Mouse (Mus musculus) liver, embryonic 12.5 days (tissue): ENCODE results near the gene Ifnar2. TPM values are rescaled to one million over a fixed set of nuclear protein-coding genes. Genes with fewer than 3 reads are reported as not detected.
A peak's percentile ranks its signal among the peaks of the same experiment; 100 is the strongest.

ENCODE experiments used
- ATAC-seq: fragments of 200-750 bp; cut with Nextera tagmentation; 2 replicates; pipeline ENCODE4 v1.8.0; 2017; ENCODE audit warnings: moderate number of reproducible peaks, mild to moderate bottlenecking, moderate library complexity
- H3K27ac ChIP-seq: fragments of 300-500 bp; sonication (generic); 2 replicates; pipeline ENCODE4 v1.5.1; 2016; ENCODE audit warnings: mild to moderate bottlenecking
- H3K27me3 ChIP-seq: fragments of 300-500 bp; sonication (generic); replicated peaks from 2 replicates; pipeline ENCODE4 v1.6.1; 2016; ENCODE audit warnings: mild to moderate bottlenecking, moderate library complexity
- H3K36me3 ChIP-seq: fragments of 300-500 bp; sonication (generic); 2 replicates; pipeline ENCODE4 v1.6.1; 2016; ENCODE audit warnings: mild to moderate bottlenecking, moderate library complexity
- H3K4me1 ChIP-seq: fragments of 300-500 bp; sonication (generic); 2 replicates; pipeline ENCODE4 v1.6.1; 2016
- H3K4me2 ChIP-seq: fragments of 300-500 bp; sonication (generic); 2 replicates; pipeline ENCODE4 v1.6.1; 2016; ENCODE audit warnings: mild to moderate bottlenecking, moderate library complexity
- H3K4me3 ChIP-seq: fragments of 300-500 bp; sonication (generic); 2 replicates; pipeline ENCODE4 v1.5.1; 2016; ENCODE audit warnings: mild to moderate bottlenecking, moderate library complexity
- H3K9ac ChIP-seq: fragments of 300-500 bp; sonication (generic); 2 replicates; pipeline ENCODE4 v1.6.1; 2016; ENCODE audit warnings: mild to moderate bottlenecking, moderate library complexity
- H3K9me3 ChIP-seq: fragments of 300-500 bp; sonication (generic); replicated peaks from 2 replicates; pipeline ENCODE4 v1.6.1; 2016; ENCODE audit warnings: mild to moderate bottlenecking, moderate library complexity
- WGBS: fragments of 180-500 bp; shearing (Covaris S2); methylation state at CpG from one replicate; pipeline ENCODE4 v1.1.7; 2016; ENCODE audit not compliant: insufficient replicate concordance; 5-methylcytosine and 5-hydroxymethylcytosine counted together
- polyA plus RNA-seq: library from polyadenylated mRNA; unstranded; fragments of >200 nt; fragmentation: Nextera tagmentation; extraction: Ambion mirVana; gene quantifications from 2 replicates; pipeline ENCODE4 v1.2.1, GENCODE M21; 2016

Ifnar2 gene
- polyA plus RNA-seq, 1 experiment from 2014 or later: 63.5 TPM

DNA sequence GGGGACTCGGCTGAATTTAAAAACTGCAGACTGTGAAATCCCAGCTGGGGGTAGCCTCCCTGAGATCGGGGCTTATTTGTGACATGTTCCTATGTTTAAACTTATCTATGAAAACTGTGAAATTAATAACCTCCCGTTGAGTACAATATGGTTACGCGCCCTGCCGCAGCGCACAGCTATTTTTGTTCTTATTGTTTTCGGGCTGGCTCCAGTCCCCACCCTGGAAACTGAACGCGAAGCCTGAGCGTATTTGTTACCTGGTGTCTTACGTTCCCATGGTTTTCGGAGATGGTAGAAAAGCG is 24.4 kb upstream of the Ifnar2 start:
- WGBS: 82% methylated on average over 14 of the region's 14 CpGs
- no peak overlapping the region for H3K4me2 ChIP-seq
- H3K27ac ChIP-seq: no peak overlapping the region
- ATAC-seq: no peak
- peaks cover 15% of the 10 kb centered on the region; the same call in 1 of the 2 replicates for H3K27me3 ChIP-seq
- H3K36me3 ChIP-seq: no peaks in the 10 kb centered on the region
- H3K9me3 ChIP-seq: no peaks in the 10 kb centered on the region
- H3K4me3 ChIP-seq: no peak overlapping the region
- H3K4me1 ChIP-seq: peaks cover 15% of the 10 kb centered on the region
- no peak overlapping the region for H3K9ac ChIP-seq

DNA sequence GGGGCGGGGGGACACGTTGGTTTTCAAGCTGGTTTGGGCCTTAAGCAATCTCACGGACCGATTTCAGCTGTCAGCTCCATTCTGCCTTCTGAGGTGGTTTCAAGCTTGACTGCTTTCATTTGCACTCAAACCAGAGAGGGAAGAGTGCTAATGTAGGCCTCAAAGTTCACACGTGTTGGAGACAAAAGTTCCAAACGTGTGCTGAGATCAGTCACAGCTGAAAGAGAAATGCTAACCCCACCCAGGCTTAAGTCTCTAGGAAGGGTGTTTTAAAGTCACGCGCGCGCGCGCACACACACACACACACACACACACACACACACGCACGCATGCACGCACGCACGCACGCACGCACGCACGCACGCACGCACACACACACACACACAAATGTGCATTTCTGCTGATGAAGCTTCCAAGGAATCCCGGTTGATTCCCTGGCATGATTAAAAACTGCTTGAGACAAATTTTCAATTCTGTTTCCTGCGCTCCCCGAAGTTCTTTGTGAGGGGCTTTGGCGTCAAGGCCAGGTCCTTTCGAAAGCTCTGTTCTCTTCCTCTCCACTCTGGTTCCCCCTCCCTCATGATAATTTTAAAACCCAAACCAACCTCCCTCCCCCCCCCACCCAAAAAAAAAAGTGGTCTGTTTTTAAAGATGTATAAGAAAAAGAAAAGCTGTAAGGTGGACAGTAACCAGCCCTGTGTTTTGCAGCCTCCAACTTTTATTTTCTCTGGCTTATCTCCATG is 23.8 kb upstream of the Ifnar2 start:
- no peak overlapping the region for H3K4me3 ChIP-seq
- peaks cover 15% of the 10 kb centered on the region; the same call in 1 of the 2 replicates for H3K27me3 ChIP-seq
- H3K4me2 ChIP-seq: no peak overlapping the region
- H3K36me3 ChIP-seq: no peaks in the 10 kb centered on the region
- 80% methylated on average over 28 of the region's 28 CpGs for WGBS
- no peak overlapping the region for H3K9ac ChIP-seq
- H3K9me3 ChIP-seq: no peaks in the 10 kb centered on the region
- H3K27ac ChIP-seq: no peak overlapping the region
- no peak for ATAC-seq
- peaks cover 21% of the 10 kb centered on the region for H3K4me1 ChIP-seq

DNA sequence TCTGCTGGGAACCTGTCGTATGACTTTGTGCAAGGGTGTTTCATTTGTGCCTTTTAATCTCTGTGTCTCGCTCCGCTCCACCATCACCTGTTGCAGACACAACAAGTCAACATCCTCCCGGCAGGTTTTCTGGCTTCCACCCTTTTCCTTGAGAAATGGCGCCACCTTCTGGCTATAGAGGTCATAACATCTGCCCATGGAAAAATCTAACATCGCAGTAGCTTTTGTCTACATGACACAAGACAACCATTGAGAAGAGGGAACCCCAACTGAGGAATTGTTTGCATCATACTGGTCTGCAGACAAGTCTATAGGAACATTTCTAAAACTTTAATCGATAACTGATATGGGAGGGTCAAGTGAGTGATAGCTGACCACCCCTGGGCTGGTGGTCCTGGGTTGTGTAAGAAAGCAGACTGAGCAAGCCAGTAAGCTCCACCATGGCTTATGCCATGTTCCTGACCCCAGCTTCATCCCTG is 20.5 kb upstream of the Ifnar2 start:
- peak; percentile 10 for ATAC-seq
- Histone ChIP-seq H3K27me3 (peaks cover 7% of the 10 kb centered on the region; the same call in 1 of the 2 replicates), H3K36me3 (no peaks in the 10 kb centered on the region), H3K9ac (peak overlapping the region; percentile 62), H3K4me2 (peak overlapping the region; percentile 66), H3K4me3 (peak overlapping the region; percentile 16), H3K9me3 (no peaks in the 10 kb centered on the region), H3K27ac (peak overlapping the region; percentile 95), H3K4me1 (peaks cover 40% of the 10 kb centered on the region)
- WGBS: 7% methylated on average over 7 of the region's 7 CpGs

DNA sequence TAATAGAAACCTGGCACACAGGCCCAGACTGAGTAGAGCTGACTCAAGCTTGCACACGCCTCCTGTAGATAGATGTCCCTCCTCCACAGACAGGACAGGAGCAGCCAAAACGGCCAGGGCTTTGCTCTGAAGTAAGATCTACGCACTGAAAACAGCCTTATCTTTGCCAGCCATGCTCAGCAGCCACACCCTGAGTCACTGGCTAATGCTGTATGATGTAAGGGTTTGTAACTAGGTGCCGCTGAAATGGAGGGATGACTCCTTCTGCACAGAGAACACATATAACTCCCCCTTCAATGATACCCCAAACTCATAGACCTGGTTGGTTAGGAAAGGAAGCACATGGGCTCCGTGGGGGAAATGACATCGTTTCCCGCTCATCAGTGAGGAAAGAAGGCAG is 19.8 kb upstream of the Ifnar2 start:
- WGBS: 17% methylated on average over 7 of the region's 7 CpGs
- H3K9ac ChIP-seq: peak overlapping the region; percentile 68
- peak overlapping the region; percentile 95 for H3K27ac ChIP-seq
- peaks cover 7% of the 10 kb centered on the region; the same call in 1 of the 2 replicates for H3K27me3 ChIP-seq
- peak overlapping the region; percentile 66 for H3K4me2 ChIP-seq
- peak overlapping the region; percentile 35 for H3K4me3 ChIP-seq
- H3K4me1 ChIP-seq: peaks cover 42% of the 10 kb centered on the region
- no peaks in the 10 kb centered on the region for H3K9me3 ChIP-seq
- H3K36me3 ChIP-seq: no peaks in the 10 kb centered on the region
- peak; percentile 97 for ATAC-seq

DNA sequence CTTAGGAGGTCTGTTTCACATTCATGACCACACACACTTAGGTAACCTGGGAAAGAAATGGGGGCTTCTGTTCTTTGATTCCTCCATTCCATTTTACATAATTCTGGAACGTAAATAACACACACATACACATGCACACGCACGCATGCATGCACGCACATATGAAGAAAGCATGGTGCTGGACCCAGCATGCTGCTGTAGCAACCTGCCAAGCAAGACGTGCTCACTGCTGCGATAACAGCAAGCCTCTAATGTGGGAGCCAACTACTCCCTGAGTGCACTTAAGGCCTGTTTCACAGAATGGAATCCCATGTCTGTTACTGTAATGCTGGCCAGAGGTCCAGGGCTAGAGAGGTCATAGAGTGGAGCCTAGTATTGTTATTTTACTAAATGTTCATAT is 19.4 kb upstream of the Ifnar2 start:
- Histone ChIP-seq H3K9me3 (no peaks in the 10 kb centered on the region), H3K27ac (peak overlapping the region; percentile 95), H3K4me1 (peaks cover 42% of the 10 kb centered on the region), H3K4me3 (peak overlapping the region; percentile 35), H3K27me3 (peaks cover 7% of the 10 kb centered on the region; the same call in 1 of the 2 replicates), H3K9ac (peak overlapping the region; percentile 68), H3K36me3 (no peaks in the 10 kb centered on the region), H3K4me2 (peak overlapping the region; percentile 66)
- WGBS: 60% methylated on average over 6 of the region's 6 CpGs
- peak; percentile 73 for ATAC-seq

DNA sequence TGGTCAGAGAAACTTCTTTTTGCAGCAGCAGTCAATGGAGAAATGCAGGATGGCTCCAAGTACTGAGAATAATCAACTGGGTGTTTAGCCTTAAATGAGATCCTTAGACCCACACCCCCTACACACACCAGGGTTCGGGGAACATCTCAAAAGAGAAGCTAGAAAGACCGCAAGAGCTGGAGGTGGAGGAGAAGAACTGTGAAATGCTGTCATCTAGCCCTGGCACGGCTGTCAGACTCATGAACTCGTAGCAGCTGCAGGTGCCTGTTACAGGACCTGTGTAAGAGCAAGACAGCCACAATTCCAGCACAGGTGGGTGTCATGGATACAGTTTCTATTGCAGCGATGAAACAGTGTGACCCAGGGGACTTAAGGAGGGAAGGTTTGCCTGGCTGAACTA is 18.9 kb upstream of the Ifnar2 start:
- H3K27me3 ChIP-seq: peaks cover 7% of the 10 kb centered on the region; the same call in 1 of the 2 replicates
- H3K36me3 ChIP-seq: no peaks in the 10 kb centered on the region
- peaks cover 44% of the 10 kb centered on the region for H3K4me1 ChIP-seq
- no peak overlapping the region for H3K4me3 ChIP-seq
- H3K4me2 ChIP-seq: peak overlapping the region; percentile 66; the same call in 1 of the 2 replicates
- WGBS: 73% methylated on average over 5 of the region's 5 CpGs
- H3K9ac ChIP-seq: peak overlapping the region; percentile 68
- H3K9me3 ChIP-seq: no peaks in the 10 kb centered on the region
- no peak for ATAC-seq
- H3K27ac ChIP-seq: peak overlapping the region; percentile 95

DNA sequence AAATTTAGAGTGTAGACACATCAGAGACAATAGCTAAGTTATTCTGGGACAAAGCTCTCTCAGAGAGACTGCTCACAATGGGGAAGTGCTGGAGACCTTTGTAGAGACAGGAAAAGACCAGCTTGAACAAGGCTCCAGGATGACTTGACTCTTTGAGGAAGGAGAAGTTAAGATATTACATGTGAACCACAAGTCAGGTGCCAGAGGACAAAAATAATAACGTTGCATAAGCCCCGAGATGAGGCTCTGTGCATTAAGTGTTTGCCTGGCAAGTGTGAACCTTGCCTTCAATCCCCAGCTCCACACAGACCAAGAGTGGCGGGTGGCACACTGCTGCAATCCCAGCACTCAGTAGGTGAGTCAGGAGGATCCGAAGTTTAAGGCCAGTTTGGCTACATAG is 18.0 kb upstream of the Ifnar2 start:
- 46% methylated on average over 4 of the region's 4 CpGs for WGBS
- ATAC-seq: no peak
- Histone ChIP-seq H3K4me1 (peaks cover 52% of the 10 kb centered on the region), H3K4me3 (no peak overlapping the region), H3K27me3 (peaks cover 7% of the 10 kb centered on the region; the same call in 1 of the 2 replicates), H3K4me2 (0 out of 2 replicates have a peak overlapping the region, but pooled peaks have one; percentile 6), H3K9me3 (no peaks in the 10 kb centered on the region), H3K36me3 (no peaks in the 10 kb centered on the region), H3K27ac (peak overlapping the region; percentile 95), H3K9ac (no peak overlapping the region)

DNA sequence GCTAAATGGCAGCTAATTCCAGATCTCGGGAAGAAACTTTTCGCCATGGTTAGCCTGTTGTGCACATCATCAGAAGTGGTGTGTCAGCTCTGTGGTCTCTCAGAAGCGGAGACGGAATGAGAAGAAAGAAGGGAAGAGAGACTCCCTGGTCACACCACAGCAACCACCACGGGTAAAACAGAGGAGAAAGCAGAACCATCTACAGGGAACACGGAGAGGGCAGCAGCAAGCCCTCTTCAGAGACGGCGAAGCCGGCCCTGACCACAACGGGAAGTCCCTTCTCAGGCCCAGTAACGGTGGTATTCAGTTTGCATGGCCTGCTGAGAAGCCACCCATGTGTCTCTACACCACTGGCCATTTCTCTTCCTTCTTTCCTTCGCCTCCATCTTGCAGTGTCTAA is 17.4 kb upstream of the Ifnar2 start:
- H3K4me2 ChIP-seq: 0 out of 2 replicates have a peak overlapping the region, but pooled peaks have one; percentile 6
- no peak overlapping the region for H3K9ac ChIP-seq
- no peaks in the 10 kb centered on the region for H3K36me3 ChIP-seq
- ATAC-seq: no peak
- WGBS: 35% methylated on average over 12 of the region's 12 CpGs
- peaks cover 58% of the 10 kb centered on the region for H3K4me1 ChIP-seq
- H3K27ac ChIP-seq: peak overlapping the region; percentile 95
- no peak overlapping the region for H3K4me3 ChIP-seq
- peaks cover 7% of the 10 kb centered on the region; the same call in 1 of the 2 replicates for H3K27me3 ChIP-seq
- no peaks in the 10 kb centered on the region for H3K9me3 ChIP-seq

DNA sequence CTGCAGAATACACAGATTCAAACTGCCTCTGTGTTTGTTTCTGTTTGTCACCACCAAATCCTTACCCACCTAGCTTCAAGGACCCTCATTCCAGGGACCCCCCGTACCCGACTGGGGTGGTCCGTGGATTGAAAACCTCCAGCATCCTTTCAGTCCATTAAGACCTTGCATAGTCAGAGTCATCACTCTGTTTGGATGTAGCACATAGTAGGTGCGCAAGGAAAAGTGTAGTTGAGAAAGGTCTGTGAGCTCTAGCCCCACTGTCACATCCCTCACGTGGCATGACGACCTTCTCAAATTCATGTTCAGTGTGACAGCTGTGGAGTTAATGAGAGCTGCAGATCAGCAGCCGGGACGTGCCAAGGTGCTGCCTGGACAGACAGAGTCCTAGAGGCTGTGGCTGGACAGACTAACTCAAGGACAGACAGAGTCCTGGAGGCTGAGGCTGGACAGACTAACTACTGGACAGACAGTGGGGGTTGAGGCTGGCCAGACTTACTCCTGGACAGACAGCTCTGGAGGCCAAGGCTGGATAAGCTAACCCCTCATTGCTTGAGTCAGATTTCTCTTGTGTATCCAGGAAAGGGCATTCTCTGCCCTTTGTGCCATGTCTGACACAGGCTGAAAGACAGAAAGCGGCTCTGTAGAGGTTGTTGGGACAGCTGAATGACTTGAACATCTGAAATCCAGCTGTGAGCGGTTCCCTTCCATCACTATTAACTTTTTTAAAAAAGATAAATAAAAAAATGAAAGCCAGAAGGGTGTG is 15.6 kb upstream of the Ifnar2 start:
- Histone ChIP-seq H3K9ac (no peak overlapping the region), H3K27ac (peak overlapping the region; percentile 62), H3K27me3 (no peaks in the 10 kb centered on the region), H3K4me1 (peaks cover 63% of the 10 kb centered on the region), H3K36me3 (no peaks in the 10 kb centered on the region), H3K9me3 (no peaks in the 10 kb centered on the region), H3K4me2 (no peak overlapping the region), H3K4me3 (no peak overlapping the region)
- 80% methylated on average over 10 of the region's 10 CpGs for WGBS
- no peak for ATAC-seq

DNA sequence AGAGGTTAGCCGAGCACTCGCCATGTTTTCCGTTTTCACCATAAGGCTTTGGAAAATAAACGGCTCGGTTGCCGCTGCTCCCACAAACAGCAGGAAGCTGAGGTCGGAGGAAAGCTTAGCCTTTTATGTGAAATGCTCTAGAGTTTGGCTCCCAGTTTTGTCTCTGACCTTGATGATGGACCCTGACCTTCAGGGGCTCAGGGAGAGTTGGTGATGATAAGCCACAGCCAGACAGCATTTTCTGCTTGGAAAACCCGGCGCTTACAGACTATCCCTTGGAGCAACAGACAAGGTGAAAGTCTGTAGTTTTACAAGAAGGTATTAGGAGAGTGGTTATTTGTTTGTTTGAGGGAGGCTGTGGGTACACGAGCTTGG is 15.1 kb upstream of the Ifnar2 start:
- ATAC-seq: no peak
- Histone ChIP-seq H3K9me3 (no peaks in the 10 kb centered on the region), H3K4me2 (no peak overlapping the region), H3K4me1 (peaks cover 63% of the 10 kb centered on the region), H3K27me3 (no peaks in the 10 kb centered on the region), H3K36me3 (no peaks in the 10 kb centered on the region), H3K4me3 (no peak overlapping the region), H3K9ac (no peak overlapping the region), H3K27ac (peak overlapping the region; percentile 67; the same call in 1 of the 2 replicates)
- 63% methylated on average over 10 of the region's 10 CpGs for WGBS

DNA sequence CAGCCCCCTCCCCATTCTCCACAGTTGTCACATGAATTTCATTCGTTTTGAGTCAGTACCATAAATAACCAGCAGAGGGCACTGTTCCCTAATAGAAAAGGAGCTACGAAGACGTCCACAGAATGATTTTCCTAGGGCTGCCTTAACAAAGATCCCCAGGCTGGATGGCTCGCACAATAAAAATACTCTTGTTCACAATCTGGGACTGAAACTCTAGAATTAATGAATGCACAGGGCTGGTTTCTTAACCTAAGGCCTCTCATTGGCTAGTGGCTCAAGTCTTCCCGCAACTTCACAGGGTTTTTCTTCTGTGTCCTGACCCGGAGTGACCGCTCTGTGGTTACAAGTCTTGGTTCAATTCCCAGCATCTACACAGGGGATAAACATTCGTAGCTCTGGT is 14.0 kb upstream of the Ifnar2 start:
- Histone ChIP-seq H3K9ac (no peak overlapping the region), H3K4me2 (no peak overlapping the region), H3K4me1 (peaks cover 64% of the 10 kb centered on the region), H3K27ac (peak overlapping the region; percentile 43), H3K36me3 (no peaks in the 10 kb centered on the region), H3K27me3 (no peaks in the 10 kb centered on the region), H3K4me3 (no peak overlapping the region), H3K9me3 (no peaks in the 10 kb centered on the region)
- 37% methylated on average over 8 of the region's 8 CpGs for WGBS
- ATAC-seq: no peak

DNA sequence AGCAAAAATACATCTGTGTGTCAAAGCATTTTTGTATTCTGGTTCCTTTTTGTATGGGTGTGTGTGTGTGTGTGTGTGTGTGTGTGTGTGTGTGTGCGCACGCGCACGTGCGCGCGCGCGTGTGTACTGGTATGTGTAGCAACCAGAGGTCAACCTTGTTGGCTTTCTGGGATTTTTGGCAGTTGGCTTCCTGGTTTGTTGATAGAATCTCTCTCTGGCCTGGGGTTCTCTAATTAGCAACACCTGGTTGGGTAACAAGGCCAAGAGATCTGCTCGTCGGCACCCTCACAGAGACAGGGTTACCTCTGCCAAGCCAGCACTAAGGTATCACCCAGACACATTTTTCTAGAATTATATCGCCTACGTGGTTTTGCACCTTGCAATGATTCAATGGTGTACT is 13.1 kb upstream of the Ifnar2 start:
- no peaks in the 10 kb centered on the region for H3K36me3 ChIP-seq
- H3K27me3 ChIP-seq: no peaks in the 10 kb centered on the region
- 86% methylated on average over 13 of the region's 13 CpGs for WGBS
- H3K4me3 ChIP-seq: no peak overlapping the region
- H3K4me1 ChIP-seq: peaks cover 64% of the 10 kb centered on the region
- H3K4me2 ChIP-seq: no peak overlapping the region
- no peaks in the 10 kb centered on the region for H3K9me3 ChIP-seq
- no peak for ATAC-seq
- H3K9ac ChIP-seq: no peak overlapping the region
- peak overlapping the region; percentile 70 for H3K27ac ChIP-seq
